7 mouse cellular contexts compared by ENCODE assay signal in the genomic region with DNA sequence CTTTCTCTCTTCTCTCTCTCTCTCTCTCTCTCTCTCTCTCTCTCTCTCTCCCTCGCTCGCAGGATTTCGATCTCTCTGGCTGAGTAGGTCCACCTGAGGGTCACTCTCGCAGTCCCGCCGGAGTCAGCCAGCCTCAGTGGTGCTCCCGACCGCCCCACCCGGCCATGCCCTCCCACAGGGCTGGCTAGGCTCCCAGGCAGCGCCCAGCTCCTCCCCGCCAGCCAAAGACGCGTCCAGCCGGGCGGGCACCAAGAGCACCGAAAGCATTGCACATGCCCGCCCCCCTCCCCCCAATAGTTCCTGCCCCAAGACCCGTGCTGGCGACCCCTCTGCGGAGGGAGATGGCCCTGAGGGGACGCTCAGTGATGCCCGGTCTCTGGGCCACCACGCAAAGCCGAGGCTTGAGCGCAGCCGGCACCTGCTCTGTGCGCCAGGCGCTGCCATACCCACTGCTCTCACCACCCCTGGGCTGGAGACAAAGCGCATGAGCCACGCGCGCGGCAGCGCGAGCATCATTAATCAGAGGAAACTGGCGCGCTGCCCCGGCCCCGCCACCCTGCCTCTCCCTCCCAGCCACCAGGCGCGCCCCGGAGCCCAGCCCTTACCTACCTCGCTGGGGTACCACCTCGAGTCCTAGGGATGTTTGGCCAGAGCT. TPM values are rescaled to one million over a fixed set of nuclear protein-coding genes. Genes with fewer than 3 reads are reported as not detected.
DNase-seq lines count a peak whose midpoint lies in the region; ATAC-seq and TF ChIP-seq lines count a peak whose summit lies in the region.

No protein-coding gene starts in this region.

- no peak for TF ChIP-seq POLR2A in ES-Bruce4 (IDR thresholded peaks at IDR 0.05; ENCODE audit: insufficient read depth, low read length)

- H3K9ac ChIP-seq in ES-Bruce4 (ENCODE audit: low read depth, poor library complexity, severe bottlenecking), result no peak overlapping the region
- H3K9ac ChIP-seq in heart, embryonic 14.5 days (ENCODE audit: low read length), result peak overlapping the region; percentile 56; the same call in 1 of the 2 replicates
- H3K9ac ChIP-seq in midbrain, embryonic 16.5 days (ENCODE audit: low read depth, low read length), result peak overlapping the region; percentile 95

- H3K36me3 ChIP-seq in ES-Bruce4 (ENCODE audit: control insufficient read depth, insufficient read depth, low read length, poor library complexity, severe bottlenecking), result no peaks in the 10 kb centered on the region
- no peaks in the 10 kb centered on the region for H3K36me3 ChIP-seq in heart, embryonic 14.5 days (ENCODE audit: control insufficient read depth, insufficient read depth, low read length)
- no peaks in the 10 kb centered on the region for H3K36me3 ChIP-seq in midbrain, embryonic 16.5 days (ENCODE audit: control insufficient read depth, insufficient read depth, low read length)

- intact Hi-C loops in left cerebral cortex, postnatal 14 days (cut with DNase I), result loop anchor here (5.0 to 10.0 kb wide), 2 partner anchors 172 to 1400 kb away; no protein-coding TSS in a partner anchor

- H3K4me3 ChIP-seq in ES-Bruce4 (ENCODE audit: low read depth, low read length), result peak overlapping the region; percentile 52
- H3K4me3 ChIP-seq in heart, embryonic 14.5 days (ENCODE audit: control insufficient read depth in 1 of 2, insufficient read depth in 1 of 2, low read depth in 1 of 2, low read length in 2 of 2), result peak overlapping the region; percentile 36 to 48
- peak overlapping the region; percentile 74 for H3K4me3 ChIP-seq in midbrain, embryonic 16.5 days (ENCODE audit: low read depth, low read length)

- ATAC-seq in heart, embryonic 14.5 days (ENCODE audit: insufficient number of reproducible peaks, insufficient read depth, low FRiP score, low read depth), result peak; percentile 66
- peak; percentile 93 for ATAC-seq in midbrain, embryonic 16.5 days

- peaks cover 4% of the 10 kb centered on the region; the same call in 1 of the 2 replicates for H3K27me3 ChIP-seq in ES-Bruce4 (ENCODE audit: control insufficient read depth, insufficient read depth, low read length, poor library complexity, severe bottlenecking)
- peaks cover 54% of the 10 kb centered on the region for H3K27me3 ChIP-seq in heart, embryonic 14.5 days (ENCODE audit: control insufficient read depth, insufficient read depth, low read length)
- H3K27me3 ChIP-seq in midbrain, embryonic 16.5 days (ENCODE audit: control insufficient read depth, insufficient read depth, low read depth, low read length), result no peaks in the 10 kb centered on the region

- TF ChIP-seq CTCF in ES-Bruce4 (IDR thresholded peaks at IDR 0.05; ENCODE audit: low read depth, low read length), result no peak

- DNase-seq in ZHBTc4 (ENCODE audit: low read depth, low spot score), result peak; percentile 54
- peak; percentile 64 for DNase-seq in embryo, embryonic 11 days
- DNase-seq in left cerebral cortex, postnatal 14 days (ENCODE audit: low spot score in 2 of 2), result peak; percentile 81 to 82
- peak; percentile 49 to 55 for DNase-seq in thymus, postnatal 10 days (ENCODE audit: low spot score in 2 of 2)

- H3K4me1 ChIP-seq in ES-Bruce4 (ENCODE audit: control insufficient read depth, insufficient read depth, low read length), result no peaks in the 10 kb centered on the region
- H3K4me1 ChIP-seq in heart, embryonic 14.5 days (ENCODE audit: control insufficient read depth in 2 of 2, insufficient read depth in 2 of 2, low read length in 2 of 2), result peaks cover 4 to 8% of the 10 kb centered on the region in 2 experiments; a peak in 1 of 4 replicates
- H3K4me1 ChIP-seq in midbrain, embryonic 16.5 days (ENCODE audit: control insufficient read depth, insufficient read depth, low read length), result peaks cover 3% of the 10 kb centered on the region; the same call in 1 of the 2 replicates

- H3K27ac ChIP-seq in ES-Bruce4 (ENCODE audit: insufficient read depth, low read length), result no peak overlapping the region
- H3K27ac ChIP-seq in heart, embryonic 14.5 days (replicated peaks in 1 of 2; ENCODE audit: control insufficient read depth in 1 of 2, insufficient read depth in 1 of 2, low read depth in 2 of 2, low read length in 2 of 2), result no peak overlapping the region
- peak overlapping the region; percentile 98 for H3K27ac ChIP-seq in midbrain, embryonic 16.5 days (ENCODE audit: low read length)

- TF ChIP-seq EP300 in ES-Bruce4 (IDR thresholded peaks at IDR 0.05; ENCODE audit: insufficient read depth, low read depth, low read length), result no peak

- WGBS in heart, embryonic 14.5 days, result under 1% methylated on average over 41 of the region's 44 CpGs
- under 1% methylated on average over 43 of the region's 44 CpGs for whole genome bisulfite sequencing in midbrain, embryonic 16.5 days

- peak overlapping the region; percentile 87 for H3K4me2 ChIP-seq in heart, embryonic 14.5 days (ENCODE audit: low read length)
- H3K4me2 ChIP-seq in midbrain, embryonic 16.5 days (ENCODE audit: low read length), result peak overlapping the region; percentile 77

- no peaks in the 10 kb centered on the region for H3K9me3 ChIP-seq in ES-Bruce4 (replicated peaks; ENCODE audit: control insufficient read depth, insufficient read depth, low read length, poor library complexity, severe bottlenecking)
- no peaks in the 10 kb centered on the region for H3K9me3 ChIP-seq in heart, embryonic 14.5 days (ENCODE audit: control insufficient read depth, low read length)
- no peaks in the 10 kb centered on the region for H3K9me3 ChIP-seq in midbrain, embryonic 16.5 days (replicated peaks; ENCODE audit: control insufficient read depth, low read length, poor library complexity, severe bottlenecking)

RNA-seq across cellular contexts. Expression of a gene that starts 0.6 kb away (rescaled TPM):
- not detected in 2 replicates for polyA plus RNA-seq in ES-Bruce4 (2011; ENCODE audit: insufficient read depth, insufficient read length, low read depth, missing spikeins)
- polyA plus RNA-seq in heart, embryonic 14.5 days (2014; fragmentation: Nextera tagmentation; extraction: Ambion mirVana), result 4.7 and 5.6 TPM in 2 replicates
- 100 to 1,000 TPM; 770 to 823 TPM for total RNA-seq in left cerebral cortex, postnatal 14 days (2021)
- polyA plus RNA-seq in midbrain, embryonic 16.5 days (2015; fragmentation: Nextera tagmentation; extraction: Ambion mirVana), result 56.9 and 60.3 TPM in 2 replicates
